Mouse (Mus musculus) liver, adult 2 months (tissue): ENCODE data around the gene Rnf224. TPM values are rescaled to one million over a fixed set of nuclear protein-coding genes. Genes with fewer than 3 reads are reported as not detected.
A peak's percentile ranks its signal among the peaks of the same experiment; 100 is the strongest.

Experiments used
- DNase-seq: peaks from one replicate; pipeline ENCODE4 v3.0.0-alpha.2; 2011; ENCODE audit warnings: low read depth, low spot score; ENCODE audit errors: extremely low read depth
- H3K27ac ChIP-seq: fragments of 200-500 bp; replicated peaks from 2 replicates; pipeline ENCODE4 v1.5.1; 2012; ENCODE audit warnings: low read depth, mild to moderate bottlenecking, control low read depth, inconsistent platforms, low read length; ENCODE audit not compliant: insufficient read depth
- H3K27me3 ChIP-seq: fragments of 200-500 bp; 2 replicates; pipeline ENCODE4 v1.6.1; 2012; ENCODE audit warnings: mild to moderate bottlenecking, moderate library complexity, low read length, inconsistent platforms; ENCODE audit not compliant: control insufficient read depth, insufficient read depth
- H3K36me3 ChIP-seq: fragments of 200-500 bp; 2 replicates; pipeline ENCODE4 v1.6.1; 2012; ENCODE audit warnings: low read length, inconsistent platforms; ENCODE audit not compliant: control insufficient read depth, insufficient read depth
- H3K4me1 ChIP-seq: fragments of 200-500 bp; 2 replicates; pipeline ENCODE4 v1.6.1; 2011; ENCODE audit warnings: low read length; ENCODE audit not compliant: control insufficient read depth, insufficient read depth
- H3K4me3 ChIP-seq: fragments of 200-500 bp; 2 replicates; pipeline ENCODE4 v1.5.1; 2011; ENCODE audit warnings: low read depth, mild to moderate bottlenecking, control low read depth, low read length, moderate library complexity; ENCODE audit not compliant: insufficient read depth
- H3K79me2 ChIP-seq: fragments of 200-500 bp; 2 replicates; pipeline ENCODE4 v1.6.1; 2012; ENCODE audit warnings: inconsistent platforms, mild to moderate bottlenecking, low read length, moderate library complexity; ENCODE audit not compliant: control insufficient read depth, insufficient read depth
- H3K9ac ChIP-seq: fragments of 200-500 bp; 2 replicates; pipeline ENCODE4 v1.6.1; 2012; ENCODE audit warnings: low read depth, mild to moderate bottlenecking, control low read depth, inconsistent platforms, low read length
- CTCF ChIP-seq: fragments of 200-500 bp; IDR thresholded peaks from 2 replicates; pipeline ENCODE4 v1.5.1; 2011; ENCODE audit warnings: low read depth, low read length, control low read depth
- POLR2A ChIP-seq: fragments of 200-500 bp; IDR thresholded peaks from 2 replicates; pipeline ENCODE4 v1.6.1; 2011; ENCODE audit warnings: low read length, control low read depth; ENCODE audit not compliant: insufficient read depth; ENCODE audit errors: extremely low read depth
- WGBS: fragments of 180-500 bp; shearing (Covaris S2); methylation state at CpG from one replicate; pipeline ENCODE4 v1.1.7; 2018; 5-methylcytosine and 5-hydroxymethylcytosine counted together
- polyA plus RNA-seq: library from polyadenylated mRNA; depleted of rRNA; stranded (reverse); fragments of >200 nt; gene quantifications from 2 replicates; pipeline ENCODE4 v1.2.3, GENCODE M21; 2012
- total RNA-seq: library from RNA; depleted of rRNA; stranded (reverse); fragments of >200 nt; gene quantifications from 2 replicates; pipeline ENCODE4 v1.2.3, GENCODE M21; 2014

Gene Rnf224
- total and polyA plus RNA-seq, 2 experiments = not detected

GRCm38 (mm10) chr2:25197946-25198345 is 38.6 kb downstream of the Rnf224 start:
- TF ChIP-seq CTCF (no peak), POLR2A (no peak)
- peaks cover 5% of the 10 kb centered on the region; the same call in 1 of the 2 replicates for H3K4me1 ChIP-seq
- no peak overlapping the region for H3K4me3 ChIP-seq
- H3K27me3 ChIP-seq = no peaks in the 10 kb centered on the region
- no peak overlapping the region for H3K9ac ChIP-seq
- no peak for DNase-seq
- no peak overlapping the region for H3K27ac ChIP-seq
- no peaks in the 10 kb centered on the region for H3K79me2 ChIP-seq
- peaks cover 15% of the 10 kb centered on the region; the same call in 1 of the 2 replicates for H3K36me3 ChIP-seq

GRCm38 (mm10) chr2:25197191-25197590 is 39.4 kb downstream of the Rnf224 start:
- TF ChIP-seq POLR2A (no peak), CTCF (no peak)
- 0 out of 2 replicates have a peak overlapping the region, but pooled peaks have one; percentile 46 for H3K4me3 ChIP-seq
- H3K9ac ChIP-seq = no peak overlapping the region; the same call in 1 of the 2 replicates
- H3K4me1 ChIP-seq = peaks cover 5% of the 10 kb centered on the region; the same call in 1 of the 2 replicates
- no peak for DNase-seq
- 50% methylated on average over 2 of the region's 2 CpGs for WGBS
- peak overlapping the region; percentile 62 for H3K27ac ChIP-seq
- H3K79me2 ChIP-seq = no peaks in the 10 kb centered on the region
- no peaks in the 10 kb centered on the region for H3K27me3 ChIP-seq
- H3K36me3 ChIP-seq = peaks cover 11% of the 10 kb centered on the region; the same call in 1 of the 2 replicates

GRCm38 (mm10) chr2:25196172-25196954 is 40.2 kb downstream of the Rnf224 start, which contains the start of gene Tor4a:
Tor4a (minus strand) TSS chr2:25196886.
- TF ChIP-seq POLR2A (0 out of 2 replicates have a peak, but pooled peaks have one; percentile 25), CTCF (0 out of 2 replicates have a peak, but pooled peaks have one; percentile 4)
- peaks cover 11% of the 10 kb centered on the region; the same call in 1 of the 2 replicates for H3K36me3 ChIP-seq

GRCm38 (mm10) chr2:25195211-25196156 is 41.1 kb downstream of the Rnf224 start:
- peak; percentile 40 for DNase-seq
- Histone ChIP-seq H3K79me2 (no peaks in the 10 kb centered on the region), H3K9ac (peak overlapping the region; percentile 51), H3K27ac (peak overlapping the region; percentile 62), H3K4me1 (peaks cover 5% of the 10 kb centered on the region; the same call in 1 of the 2 replicates), H3K4me3 (peak overlapping the region; percentile 55), H3K27me3 (no peaks in the 10 kb centered on the region), H3K36me3 (peaks cover 5% of the 10 kb centered on the region; the same call in 1 of the 2 replicates)
- WGBS = 21% methylated on average over 55 of the region's 55 CpGs
- TF ChIP-seq CTCF (no peak), POLR2A (no peak)

More at GRCm38 (mm10) chr2:25196172-25196954, 40.2 kb downstream of the Rnf224 start, which contains the start of gene Tor4a:
- DNase-seq = peak; percentile 66
- peak within 1 kb of the TSS; percentile 51 for H3K9ac ChIP-seq
- H3K27me3 ChIP-seq = no peaks in the 10 kb centered on the region
- H3K4me3 ChIP-seq = peak within 1 kb of the TSS; percentile 55
- H3K79me2 ChIP-seq = no peaks in the 10 kb centered on the region
- WGBS = 21% methylated on average over 8 of the region's 8 CpGs
- H3K4me1 ChIP-seq = peaks cover 5% of the 10 kb centered on the region; the same call in 1 of the 2 replicates
- H3K27ac ChIP-seq = peak within 1 kb of the TSS; percentile 62

GRCm38 (mm10) chr2:25194486-25195171 is 42.0 kb downstream of the Rnf224 start:
- no peak for TF ChIP-seq POLR2A
- no peak for TF ChIP-seq CTCF
- Histone ChIP-seq H3K79me2 (no peaks in the 10 kb centered on the region), H3K4me1 (peaks cover 5% of the 10 kb centered on the region; the same call in 1 of the 2 replicates), H3K4me3 (peak overlapping the region; percentile 55; the same call in 1 of the 2 replicates), H3K27me3 (no peaks in the 10 kb centered on the region), H3K9ac (peak overlapping the region; percentile 51; the same call in 1 of the 2 replicates), H3K36me3 (peaks cover 2% of the 10 kb centered on the region; the same call in 1 of the 2 replicates), H3K27ac (no peak overlapping the region)
- peak; percentile 25 for DNase-seq
- 71% methylated on average over 17 of the region's 17 CpGs for WGBS
